Mouse (Mus musculus) forebrain, embryonic 10.5 days (tissue): Measurements from ENCODE around the gene Fibcd1. TPM values are rescaled to one million over a fixed set of nuclear protein-coding genes. Genes with fewer than 3 reads are reported as not detected.

Experiments used
- DNase-seq: peaks from one replicate; pipeline ENCODE4 v3.0.0-alpha.2; 2017; ENCODE audit warnings: low spot score; ENCODE audit errors: extremely low spot score
- H3K27ac ChIP-seq: fragments of 300-500 bp; sonication (generic); 2 replicates; pipeline ENCODE4 v1.5.1; 2016; ENCODE audit warnings: mild to moderate bottlenecking
- H3K27me3 ChIP-seq: fragments of 300-500 bp; sonication (generic); 2 replicates; pipeline ENCODE4 v1.6.1; 2016; ENCODE audit warnings: mild to moderate bottlenecking; ENCODE audit not compliant: poor library complexity, severe bottlenecking
- H3K36me3 ChIP-seq: fragments of 300-500 bp; sonication (generic); replicated peaks from 2 replicates; pipeline ENCODE4 v1.6.1; 2016; ENCODE audit warnings: mild to moderate bottlenecking, moderate library complexity
- H3K4me1 ChIP-seq: fragments of 300-500 bp; sonication (generic); 2 replicates; pipeline ENCODE4 v1.6.1; 2016
- H3K4me3 ChIP-seq: fragments of 300-500 bp; sonication (generic); 2 replicates; pipeline ENCODE4 v1.5.1; 2016; ENCODE audit warnings: mild to moderate bottlenecking, moderate library complexity
- H3K9me3 ChIP-seq: fragments of 300-500 bp; sonication (generic); 2 replicates; pipeline ENCODE4 v1.6.1; 2016; ENCODE audit warnings: mild to moderate bottlenecking, moderate library complexity
- WGBS: fragments of 180-500 bp; shearing (Covaris S2); methylation state at CpG from one replicate; pipeline ENCODE4 v1.1.7; 2016; 5-methylcytosine and 5-hydroxymethylcytosine counted together
- polyA plus RNA-seq: library from polyadenylated mRNA; unstranded; fragments of >200 nt; fragmentation: Nextera tagmentation; extraction: Ambion mirVana; gene quantifications from 2 replicates; pipeline ENCODE4 v1.2.1, GENCODE M21; 2016

Fibcd1 gene
- polyA plus RNA-seq, 1 experiment from 2014 or later, result 0.19 TPM

DNA sequence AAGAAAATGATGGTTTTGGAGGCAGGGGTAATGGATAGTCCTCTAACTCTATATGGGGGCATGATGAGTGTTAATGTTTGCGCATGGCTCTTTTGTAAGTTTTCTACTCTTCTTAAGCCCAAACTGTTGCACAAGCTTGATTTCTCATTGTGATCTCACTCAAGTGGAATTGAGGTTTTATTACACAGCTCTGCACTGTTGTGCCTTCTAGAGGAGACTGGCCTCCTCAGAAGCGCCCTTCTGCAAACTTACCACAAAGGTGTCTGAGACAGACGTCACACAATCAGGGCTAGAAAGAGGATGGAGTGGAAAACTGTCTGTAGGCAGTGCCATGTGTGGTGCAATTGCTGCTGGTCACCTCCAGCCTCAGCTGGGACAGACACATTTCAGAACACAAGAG is 69.3 kb downstream of the Fibcd1 start:
- DNase-seq, result no peak
- WGBS, result 97% methylated on average over 3 of the region's 3 CpGs
- Histone ChIP-seq H3K9me3 (no peaks in the 10 kb centered on the region; the same call in 1 of the 2 replicates), H3K36me3 (peaks cover 85% of the 10 kb centered on the region), H3K4me1 (peaks cover 16% of the 10 kb centered on the region), H3K27ac (no peak overlapping the region), H3K4me3 (no peak overlapping the region), H3K27me3 (no peaks in the 10 kb centered on the region)

DNA sequence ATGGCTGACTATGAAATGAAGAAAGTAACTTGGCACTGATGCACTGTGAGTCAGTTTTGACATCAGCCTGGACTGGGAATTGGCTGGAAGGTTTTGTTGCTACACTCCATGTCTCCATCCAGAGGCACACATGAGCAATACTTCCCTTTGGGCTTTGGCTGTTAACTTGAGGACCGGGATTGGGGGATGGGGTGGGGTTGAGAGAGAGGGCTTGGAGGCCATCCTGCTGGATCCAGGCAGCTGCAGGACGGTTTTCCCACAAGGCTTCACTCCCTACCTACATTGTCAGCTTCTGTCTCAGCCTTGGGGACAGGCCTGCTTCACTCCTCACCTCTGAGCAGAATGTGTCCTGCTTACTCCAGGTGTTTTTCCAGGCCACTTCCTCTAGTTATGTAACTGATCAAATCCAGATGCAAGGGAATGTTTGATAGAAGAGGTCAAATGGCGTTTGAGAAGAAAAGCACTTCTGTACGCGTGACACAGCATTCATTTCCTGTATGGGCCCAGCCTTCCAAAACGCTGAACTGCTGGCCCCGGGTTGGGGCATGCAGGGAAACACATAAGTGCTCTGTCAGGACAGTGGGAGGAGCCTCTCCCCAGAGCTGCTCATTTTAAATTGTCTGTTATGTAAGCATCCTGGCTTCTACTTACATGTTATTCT is 74.9 kb downstream of the Fibcd1 start:
- Histone ChIP-seq H3K4me3 (no peak overlapping the region), H3K36me3 (peaks cover 42% of the 10 kb centered on the region), H3K27ac (0 out of 2 replicates have a peak overlapping the region, but pooled peaks have one; percentile 30), H3K27me3 (no peaks in the 10 kb centered on the region), H3K9me3 (no peaks in the 10 kb centered on the region; the same call in 1 of the 2 replicates), H3K4me1 (peaks cover 56% of the 10 kb centered on the region)
- 63% methylated on average over 7 of the region's 7 CpGs for WGBS
- DNase-seq, result no peak

DNA sequence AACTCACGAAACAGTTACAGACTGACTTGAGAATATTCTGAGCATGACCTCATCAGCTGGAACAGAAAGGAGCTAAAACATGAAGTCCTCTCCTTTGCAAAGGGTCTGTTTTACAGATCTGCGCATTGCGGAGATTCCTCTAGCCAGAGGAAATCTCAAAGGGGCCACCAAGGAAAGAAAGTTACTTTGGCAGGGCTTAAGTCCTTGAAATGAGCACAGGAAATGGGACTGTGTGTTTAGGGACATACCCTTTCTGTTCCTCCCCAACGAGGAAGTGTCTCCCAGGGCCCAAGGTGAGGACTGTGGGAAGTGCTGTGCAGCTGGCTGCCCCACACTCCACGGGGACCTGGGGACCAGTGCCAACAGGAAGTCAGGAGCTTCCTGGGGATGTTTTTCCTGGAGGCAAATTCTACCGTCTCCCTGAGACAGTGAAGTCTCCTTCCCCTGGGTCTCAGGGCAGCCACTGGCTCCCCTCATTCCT is 76.1 kb downstream of the Fibcd1 start:
- H3K27me3 ChIP-seq, result no peaks in the 10 kb centered on the region
- H3K9me3 ChIP-seq, result no peaks in the 10 kb centered on the region
- 0 out of 2 replicates have a peak overlapping the region, but pooled peaks have one; percentile 3 for H3K27ac ChIP-seq
- DNase-seq, result no peak
- no peak overlapping the region for H3K4me3 ChIP-seq
- peaks cover 64% of the 10 kb centered on the region for H3K4me1 ChIP-seq
- WGBS, result 51% methylated on average over 6 of the region's 6 CpGs
- H3K36me3 ChIP-seq, result peaks cover 33% of the 10 kb centered on the region

DNA sequence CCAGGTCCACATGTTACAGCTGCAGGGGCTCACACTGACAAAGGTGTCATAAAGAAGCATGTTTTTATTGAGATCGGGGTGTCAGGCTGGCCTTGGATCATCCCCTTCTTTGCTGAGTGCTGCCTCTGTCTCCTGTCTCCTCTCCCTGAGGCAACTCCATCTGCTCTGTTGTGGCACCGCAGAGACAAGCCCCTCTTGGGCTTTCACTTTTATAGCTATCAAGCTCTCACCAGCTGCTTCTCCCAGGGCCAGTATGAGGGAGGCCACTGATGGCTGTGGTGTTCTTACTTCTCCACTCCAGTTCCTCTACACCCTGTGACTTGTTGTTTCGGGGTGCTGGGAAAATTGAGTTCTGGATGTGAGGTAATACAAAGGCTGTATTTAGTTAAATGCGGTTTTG is 76.7 kb downstream of the Fibcd1 start:
- WGBS, result 68% methylated on average over 4 of the region's 4 CpGs
- Histone ChIP-seq H3K4me3 (no peak overlapping the region), H3K27ac (peak overlapping the region; percentile 3; the same call in 1 of the 2 replicates), H3K36me3 (peaks cover 31% of the 10 kb centered on the region), H3K27me3 (no peaks in the 10 kb centered on the region), H3K4me1 (peaks cover 64% of the 10 kb centered on the region), H3K9me3 (no peaks in the 10 kb centered on the region)
- no peak for DNase-seq

DNA sequence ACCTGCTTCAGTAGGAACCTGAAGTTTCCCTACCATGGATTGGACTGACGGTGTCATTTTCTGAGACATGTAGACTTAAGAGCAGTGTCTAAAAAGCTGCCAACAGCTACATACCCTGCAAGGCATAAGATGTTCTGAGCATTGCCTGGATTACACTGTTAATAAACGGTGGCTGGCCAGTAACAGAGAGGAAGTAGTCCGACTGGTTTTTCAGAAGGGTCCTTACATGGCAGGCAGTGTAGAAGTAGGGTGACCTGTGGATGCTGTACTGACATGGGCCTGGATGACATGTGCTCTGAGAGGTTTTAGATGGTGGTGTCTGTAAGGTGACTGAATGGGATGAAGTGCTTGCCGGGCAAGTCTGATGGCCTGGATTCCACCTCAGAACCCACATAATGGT is 78.0 kb downstream of the Fibcd1 start:
- Histone ChIP-seq H3K4me1 (peaks cover 77% of the 10 kb centered on the region), H3K36me3 (peaks cover 19% of the 10 kb centered on the region), H3K27ac (no peak overlapping the region), H3K27me3 (no peaks in the 10 kb centered on the region), H3K9me3 (no peaks in the 10 kb centered on the region), H3K4me3 (no peak overlapping the region)
- DNase-seq, result no peak
- WGBS, result 86% methylated on average over 4 of the region's 4 CpGs

DNA sequence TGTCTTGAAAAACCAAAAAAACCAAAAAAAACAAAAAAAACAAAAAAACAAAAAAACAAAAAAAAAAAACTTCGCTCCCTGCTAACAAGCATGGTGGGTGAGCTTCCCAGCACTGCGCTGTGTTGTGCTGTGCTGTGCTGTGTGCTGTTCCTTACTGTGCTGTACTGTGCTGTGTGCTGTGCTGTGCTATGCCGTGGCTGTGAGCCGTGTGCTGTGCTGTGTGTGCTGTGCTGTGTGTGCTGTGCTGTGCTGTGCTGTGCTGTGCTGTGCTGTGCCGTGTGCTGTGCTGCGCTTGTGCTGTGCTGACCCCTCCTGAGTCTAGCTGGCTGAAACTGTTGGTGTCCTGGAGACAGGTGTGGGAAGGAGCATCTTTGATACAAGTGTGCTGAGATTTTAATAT is 78.7 kb downstream of the Fibcd1 start:
- no peak overlapping the region for H3K4me3 ChIP-seq
- peaks cover 81% of the 10 kb centered on the region for H3K4me1 ChIP-seq
- peaks cover 19% of the 10 kb centered on the region for H3K36me3 ChIP-seq
- no peak overlapping the region for H3K27ac ChIP-seq
- no peaks in the 10 kb centered on the region for H3K27me3 ChIP-seq
- H3K9me3 ChIP-seq, result no peaks in the 10 kb centered on the region
- DNase-seq, result no peak
- WGBS, result 93% methylated on average over 6 of the region's 6 CpGs

Other genes with a start within 250 kb of the Fibcd1 start
- gene Prdm12, start 206.0 kb downstream of the Fibcd1 start, polyA plus RNA-seq, result 0.51 and 0.77 TPM in 2 replicates
- gene Exosc2, start 175.3 kb downstream of the Fibcd1 start, polyA plus RNA-seq, result 104 and 110 TPM in 2 replicates
- 51.0 and 51.9 TPM in 2 replicates for gene Abl1, start 157.6 kb downstream of the Fibcd1 start, polyA plus RNA-seq
- 0.09 and 0.14 TPM in 2 replicates for gene Qrfp, start 35.4 kb downstream of the Fibcd1 start, polyA plus RNA-seq
- gene Lamc3, start 41.3 kb upstream of the Fibcd1 start, polyA plus RNA-seq, result 4.9 and 6.8 TPM in 2 replicates
- 84.7 and 85.6 TPM in 2 replicates for gene Aif1l, start 104.1 kb upstream of the Fibcd1 start, polyA plus RNA-seq
- gene Nup214, start 128.4 kb upstream of the Fibcd1 start, polyA plus RNA-seq, result 110 and 111 TPM in 2 replicates
- gene Fam78a, start 238.9 kb upstream of the Fibcd1 start, polyA plus RNA-seq, result 1.3 and 1.5 TPM in 2 replicates
- gene Plpp7, start 249.5 kb upstream of the Fibcd1 start, polyA plus RNA-seq, result 4.8 and 5.3 TPM in 2 replicates